Mouse (Mus musculus): ENCODE results near the gene Nos1ap.

Nos1ap gene

DNA sequence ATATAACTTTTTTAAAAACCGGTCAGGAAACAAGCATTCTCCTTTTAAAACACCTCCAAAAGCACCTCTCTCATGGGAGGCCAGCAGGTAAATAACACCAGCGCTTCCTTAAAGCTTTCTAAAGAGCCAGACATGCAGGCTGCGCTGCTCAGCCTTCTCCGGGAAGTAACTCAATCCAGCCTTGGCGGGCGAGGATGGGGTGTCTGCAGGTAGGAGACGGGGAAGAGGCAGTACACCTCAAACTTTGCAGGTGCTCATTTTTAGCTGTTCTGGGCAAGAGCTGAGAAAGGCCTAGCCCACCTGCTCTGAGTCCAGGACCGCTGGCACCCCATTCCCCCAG, 812 bp downstream of the Nos1ap start:
- DNase-seq (ENCODE audit: low spot score in 2 of 2): peak in 1 of 2 experiments; percentile 19

DNA sequence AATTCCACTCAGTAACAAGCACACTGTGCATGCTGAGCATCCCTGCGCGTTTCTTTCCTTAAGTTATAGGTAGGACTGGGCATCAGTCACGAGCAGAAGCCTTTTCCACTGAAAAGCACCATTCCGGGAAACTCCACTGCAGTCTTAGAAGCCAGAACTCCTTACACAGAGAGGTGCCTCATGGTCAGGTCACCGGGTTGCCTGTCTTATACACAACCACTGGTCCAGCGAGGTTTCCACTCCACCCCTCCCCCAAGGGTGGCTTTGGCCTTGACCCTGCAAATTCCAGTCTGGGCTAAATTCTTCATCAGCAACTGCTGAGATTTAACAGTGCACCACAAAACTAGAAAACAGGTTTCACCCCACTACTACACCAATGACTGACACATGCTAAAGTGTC, 1.3 kb downstream of the Nos1ap start:
- DNase-seq (ENCODE audit: low spot score in 2 of 2): no peak

DNA sequence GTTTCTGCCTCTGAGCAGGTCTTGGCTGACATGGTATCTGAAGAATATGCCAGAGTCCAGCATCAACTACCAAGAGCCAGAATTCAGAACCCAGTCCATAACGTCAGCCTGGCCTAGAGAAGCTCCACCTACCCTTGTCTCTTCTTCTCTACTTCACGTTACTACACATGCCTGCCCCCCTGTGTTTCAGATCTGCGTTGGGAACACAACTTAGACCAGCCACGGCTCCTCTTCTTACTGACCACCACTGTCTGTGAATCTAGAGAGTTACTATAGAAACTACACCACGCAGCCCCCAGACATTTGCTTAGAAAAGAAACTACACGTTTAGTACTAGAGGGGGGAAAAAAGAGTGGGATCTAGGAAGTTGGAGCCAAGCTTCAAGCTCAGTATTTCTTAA, 2.9 kb downstream of the Nos1ap start:
- DNase-seq (ENCODE audit: low spot score in 2 of 2): no peak

DNA sequence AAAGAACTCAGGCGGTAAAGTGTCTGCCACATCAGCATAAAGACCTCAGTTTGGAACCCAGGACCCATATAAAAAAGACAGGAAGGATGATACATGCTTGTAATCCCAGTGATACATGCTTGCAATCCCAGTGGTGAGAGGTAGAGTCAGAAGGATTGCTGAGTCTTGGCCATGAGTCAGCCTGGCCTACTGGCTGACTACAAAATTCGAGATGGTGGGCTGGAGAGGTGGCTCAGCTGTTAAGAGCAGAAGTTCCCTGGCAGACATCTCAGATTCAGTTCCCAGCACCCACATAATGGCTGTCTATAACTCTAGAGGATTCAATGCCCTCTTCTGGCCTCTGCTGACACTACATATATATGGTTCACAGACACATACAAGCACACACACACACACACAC, 5.7 kb downstream of the Nos1ap start:
- DNase-seq (ENCODE audit: low spot score in 2 of 2): no peak

DNA sequence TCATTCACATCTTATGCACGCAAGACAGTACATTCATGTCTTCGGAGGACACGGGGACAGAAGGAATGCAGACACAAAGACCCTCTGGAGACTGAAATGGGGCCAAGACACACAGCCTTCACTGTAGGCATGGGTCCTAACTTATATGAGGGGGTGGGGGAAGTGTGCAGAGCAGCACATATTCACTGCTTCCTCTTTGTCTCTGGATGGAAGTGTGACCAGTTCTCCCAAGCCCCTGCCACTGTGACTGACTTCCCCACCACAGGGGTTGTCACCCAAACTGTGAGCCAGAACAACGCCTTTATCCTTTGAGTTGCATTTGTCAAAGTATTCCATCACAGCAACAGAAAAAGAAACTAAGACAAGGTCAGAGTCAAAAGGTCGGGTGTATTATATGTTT, 7.3 kb downstream of the Nos1ap start:
- no peak for DNase-seq (ENCODE audit: low spot score in 2 of 2)

DNA sequence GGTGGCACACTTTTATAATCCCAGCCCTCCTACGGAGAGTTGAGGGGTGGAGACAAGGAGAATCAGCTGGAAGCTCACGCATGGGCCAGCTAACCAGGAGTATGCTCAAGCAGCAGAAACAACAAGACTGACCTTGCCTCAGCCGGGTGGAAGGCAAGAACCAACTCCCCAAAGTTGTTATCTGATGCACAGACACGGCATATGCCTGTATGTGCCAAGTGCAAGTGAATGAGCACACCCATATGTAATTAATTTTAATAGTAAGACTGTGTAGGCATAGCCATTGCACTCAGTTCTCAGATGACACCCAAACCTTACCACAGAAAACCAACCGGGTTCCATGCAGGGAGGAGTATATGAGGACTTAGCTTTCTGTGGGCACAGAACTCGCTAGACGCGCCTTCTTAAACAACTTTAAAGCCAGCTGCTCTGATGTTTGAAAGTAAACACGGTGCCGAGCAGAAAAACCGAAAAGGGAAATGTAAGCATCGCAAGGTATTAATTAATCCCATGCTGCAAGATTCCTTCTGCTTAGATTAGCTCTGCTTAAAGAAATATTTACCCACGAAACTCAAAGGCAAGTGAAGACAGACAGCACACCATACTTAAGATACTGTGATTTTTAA, 9.1 kb downstream of the Nos1ap start:
- DNase-seq (ENCODE audit: low spot score in 2 of 2): no peak

DNA sequence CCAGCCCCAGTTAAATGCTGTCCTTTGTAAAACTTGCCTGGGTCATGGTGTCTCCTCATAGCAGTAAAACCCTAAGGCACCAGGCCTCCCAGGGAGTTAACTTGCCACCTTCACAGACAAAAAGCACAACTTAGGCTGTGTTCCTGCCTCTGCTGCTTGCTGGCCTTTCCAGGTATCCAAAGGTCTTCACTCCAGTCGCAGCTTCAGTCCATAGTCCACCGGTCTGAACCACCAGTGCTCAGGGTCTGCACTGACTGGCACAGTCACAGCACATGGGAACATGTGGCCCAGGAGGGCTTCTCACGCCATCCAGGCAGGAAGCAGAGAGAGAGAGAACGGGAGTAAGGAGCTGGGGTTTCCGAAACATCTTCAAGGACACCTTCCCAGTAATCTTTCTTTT, 10.2 kb downstream of the Nos1ap start:
- DNase-seq (ENCODE audit: low spot score in 2 of 2): no peak

DNA sequence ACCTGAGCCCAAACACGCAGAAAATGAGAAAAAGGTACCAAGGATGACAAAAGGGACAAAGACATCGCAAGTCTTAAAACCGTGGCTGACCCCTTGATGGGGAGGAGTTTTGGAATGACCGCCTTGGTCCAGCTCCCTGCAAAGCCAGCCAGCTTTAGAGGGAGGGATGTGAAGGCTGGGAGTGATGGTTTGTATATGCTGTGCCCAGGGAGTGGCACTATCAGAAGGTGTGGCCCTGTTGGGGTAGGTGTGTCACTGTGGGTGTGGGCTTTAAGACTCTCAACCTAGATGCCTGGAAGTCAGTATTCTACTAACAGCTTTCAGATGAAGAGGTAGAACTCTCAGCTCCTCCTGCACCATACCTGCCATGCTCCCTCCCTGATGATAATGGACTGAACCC, 10.6 kb downstream of the Nos1ap start:
- DNase-seq (ENCODE audit: low spot score in 2 of 2): no peak

DNA sequence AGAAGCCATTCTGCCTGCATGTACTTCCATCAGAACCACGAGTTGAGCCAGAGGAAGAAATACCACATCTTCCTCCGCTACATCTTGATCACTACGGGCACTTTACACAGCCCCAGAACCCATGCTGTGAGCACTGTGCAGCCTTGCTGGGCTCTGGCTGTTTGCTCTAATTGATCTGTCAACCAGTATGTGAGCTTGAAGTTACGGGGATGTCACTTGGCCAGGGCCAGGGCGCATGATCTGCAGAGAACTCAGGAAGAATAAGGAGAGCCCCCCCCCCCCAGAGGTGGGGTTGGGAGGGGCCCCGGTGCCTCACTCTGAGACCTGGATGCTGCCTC, 13.0 kb downstream of the Nos1ap start:
- DNase-seq (ENCODE audit: low spot score in 2 of 2): no peak

DNA sequence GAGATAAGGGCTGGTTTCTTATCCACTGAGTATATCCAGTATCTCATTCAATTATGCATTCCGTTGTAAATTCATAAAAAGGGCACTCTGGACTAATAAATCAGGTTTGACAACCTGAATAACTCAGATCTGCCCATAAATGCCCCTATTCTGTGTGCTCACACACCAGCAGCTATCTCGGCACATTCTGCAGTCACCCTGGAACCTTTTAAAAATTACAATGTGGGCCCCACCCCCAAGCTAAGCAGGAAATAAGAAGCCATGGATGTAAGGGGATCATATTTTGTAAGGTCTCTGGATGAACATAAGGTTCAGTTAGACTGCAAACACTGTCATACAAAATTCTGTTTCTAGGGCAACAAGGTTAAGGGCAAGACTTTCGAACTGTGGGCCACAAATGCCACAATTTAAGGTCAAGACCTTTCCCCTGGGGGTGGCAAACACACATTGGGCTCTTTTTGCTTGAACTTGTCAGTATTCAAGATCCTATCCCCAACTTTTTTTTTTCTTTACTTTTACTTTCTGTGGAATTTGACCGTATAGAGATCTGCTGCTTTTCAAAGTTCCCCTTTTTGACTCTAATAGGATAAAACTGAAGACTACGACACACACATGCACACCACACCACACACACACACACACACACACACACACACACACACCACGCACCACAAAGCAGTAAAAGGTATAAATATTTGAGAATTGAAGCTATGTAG, 13.5 kb downstream of the Nos1ap start:
- no peak for DNase-seq (ENCODE audit: low spot score in 2 of 2)

DNA sequence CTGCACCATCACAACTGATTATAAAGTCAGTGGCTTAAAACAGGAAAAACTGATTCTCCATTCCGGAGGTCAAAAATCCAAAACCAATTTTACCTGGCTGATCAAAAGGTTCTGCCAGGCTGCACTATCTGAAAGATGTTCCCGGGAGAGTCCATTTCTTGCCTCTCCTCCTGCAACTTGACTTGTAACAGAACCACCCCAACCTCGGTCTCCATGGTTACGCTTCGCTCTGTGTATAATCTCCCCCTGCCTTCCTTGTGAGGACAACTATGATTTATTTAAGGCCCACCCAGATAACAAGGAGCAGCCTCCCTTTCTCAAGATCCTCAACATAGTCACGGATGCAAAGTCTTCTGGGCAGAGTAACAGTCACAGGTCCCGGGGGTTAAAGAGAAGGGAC, 16.5 kb downstream of the Nos1ap start:
- DNase-seq (ENCODE audit: low spot score in 2 of 2): no peak

DNA sequence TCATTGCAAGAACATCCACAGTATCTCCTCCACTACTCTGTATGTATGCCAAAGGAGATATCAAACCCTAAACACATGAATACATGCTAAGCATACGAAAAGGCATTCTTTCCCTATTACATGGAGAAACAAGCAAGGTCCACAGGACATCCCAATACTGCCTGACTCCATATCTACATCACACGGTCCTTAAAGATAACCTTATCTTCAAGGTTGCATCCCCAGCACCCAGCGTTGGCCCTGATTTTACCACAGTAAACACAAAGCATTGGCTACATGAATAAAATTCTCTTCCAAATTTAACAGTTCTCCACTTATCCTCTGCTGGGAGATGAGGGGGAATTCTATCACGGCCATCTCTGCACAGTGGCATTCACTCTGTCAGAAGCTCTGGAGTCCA, 22.7 kb downstream of the Nos1ap start:
- no peak for DNase-seq (ENCODE audit: low spot score in 2 of 2)

DNA sequence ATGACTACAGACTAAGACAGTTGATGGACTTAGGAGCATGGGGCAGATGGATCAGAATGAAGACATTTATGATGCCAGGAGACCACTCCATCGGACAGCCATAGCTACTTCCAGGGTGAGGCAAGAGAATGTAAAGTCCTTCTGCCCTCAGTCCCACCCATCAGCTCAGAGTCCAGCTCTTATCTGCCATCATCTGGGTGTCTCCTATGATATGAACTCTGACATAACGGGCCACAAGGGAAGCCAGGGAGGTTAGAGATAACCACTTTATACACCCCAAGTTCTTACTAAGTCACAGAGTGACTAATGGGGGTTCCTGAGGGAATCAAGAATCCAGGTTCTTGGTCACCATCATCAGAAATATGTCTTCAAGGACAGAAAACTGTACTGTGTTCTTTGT, 23.1 kb downstream of the Nos1ap start:
- no peak for DNase-seq (ENCODE audit: low spot score in 2 of 2)

DNA sequence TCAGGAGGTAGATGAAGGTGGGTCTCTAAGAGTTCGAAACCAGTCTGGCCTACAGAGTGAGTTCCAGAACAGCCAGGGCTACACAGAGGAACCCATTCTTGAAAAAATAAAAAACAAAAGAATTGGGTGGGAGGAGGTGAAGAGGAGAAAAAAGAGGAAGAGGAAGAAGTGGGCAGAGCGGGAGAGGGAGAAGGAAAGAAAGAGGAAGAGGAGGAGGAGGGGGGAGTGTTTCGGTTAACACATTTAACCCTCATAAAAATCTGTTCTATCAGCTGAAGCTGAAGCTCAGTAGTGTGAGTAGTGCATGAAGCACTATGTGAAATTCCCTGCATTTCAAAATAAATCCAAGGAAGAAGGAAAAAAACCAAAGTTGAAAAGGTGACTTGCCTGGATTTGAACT, 24.7 kb downstream of the Nos1ap start:
- no peak for DNase-seq (ENCODE audit: low spot score in 2 of 2)

DNA sequence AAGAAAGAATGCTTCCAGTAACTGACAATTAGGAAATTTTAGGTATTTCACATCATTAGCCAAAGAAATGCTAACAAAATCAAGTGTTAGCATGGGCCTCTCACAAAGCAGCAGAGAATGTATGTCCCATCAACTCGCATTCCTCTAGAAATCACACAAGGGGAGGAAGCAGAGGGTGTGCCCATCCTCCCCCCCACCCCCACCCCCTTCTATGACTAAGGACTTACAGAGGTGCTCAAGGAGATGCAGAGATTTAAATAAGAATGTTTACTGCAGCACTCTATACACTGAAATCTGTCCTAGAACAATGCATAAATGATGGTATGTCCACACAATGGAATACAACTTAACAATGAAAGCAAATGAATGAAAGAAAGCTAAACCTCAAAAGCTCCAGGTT, 27.2 kb downstream of the Nos1ap start:
- DNase-seq (ENCODE audit: low spot score in 2 of 2): no peak

DNA sequence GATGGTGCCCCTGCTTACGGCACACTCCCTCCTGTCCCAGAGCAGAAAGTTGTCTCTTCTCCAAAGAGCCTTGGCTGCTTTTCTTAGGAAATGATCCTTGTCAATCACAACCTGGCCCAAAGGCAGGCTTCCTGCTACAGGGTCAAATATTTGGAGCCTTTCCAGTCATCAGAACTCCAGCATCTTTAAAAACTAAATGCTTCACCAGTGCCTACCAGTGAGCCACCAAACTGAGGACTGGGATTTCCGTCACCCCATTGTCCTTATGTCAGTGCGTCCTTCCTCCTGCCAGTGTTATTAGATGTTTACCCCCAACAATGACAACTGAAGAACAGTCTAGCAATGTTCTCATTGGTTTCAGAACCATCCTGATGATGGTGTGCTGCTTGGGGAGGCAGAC, 28.9 kb downstream of the Nos1ap start:
- no peak for DNase-seq (ENCODE audit: low spot score in 2 of 2)

DNA sequence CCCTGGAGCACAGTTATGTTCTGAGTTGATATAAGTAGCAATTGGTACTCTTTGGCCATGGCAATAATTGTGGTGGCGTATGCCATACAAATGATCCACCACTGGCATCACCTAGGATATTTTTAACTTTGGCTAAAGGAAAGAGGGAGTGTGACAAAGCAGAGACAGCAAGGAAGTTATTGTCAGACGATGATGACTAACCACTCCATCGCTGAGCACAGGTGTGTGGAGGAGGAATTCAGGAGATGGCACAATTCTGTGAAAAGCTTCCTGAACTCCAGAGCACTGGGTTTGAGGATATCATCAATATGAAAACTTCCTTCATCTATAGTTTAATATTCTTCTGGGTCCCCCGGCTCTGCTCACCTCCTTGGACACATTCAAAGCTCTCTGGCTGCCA, 31.7 kb downstream of the Nos1ap start:
- no peak for DNase-seq (ENCODE audit: low spot score in 2 of 2)

DNA sequence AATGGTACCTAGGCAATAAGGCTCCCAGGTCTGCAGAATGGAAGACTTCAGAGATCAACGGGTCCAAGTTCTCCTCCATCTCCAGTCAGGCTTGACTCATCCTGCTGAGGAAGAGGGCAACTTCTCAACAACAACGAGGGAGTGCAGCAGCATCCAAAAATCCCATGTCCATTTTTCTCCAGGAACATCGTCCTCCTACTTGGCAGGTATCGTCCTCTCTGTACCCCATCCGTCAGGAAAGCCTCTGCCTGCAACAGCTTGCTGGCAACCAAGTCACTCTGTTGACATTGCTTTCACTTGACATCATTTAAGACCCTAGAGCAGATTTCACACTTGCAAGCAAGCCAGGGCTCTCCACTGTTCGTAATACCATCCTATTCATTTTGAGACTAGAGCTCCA, 33.0 kb downstream of the Nos1ap start:
- DNase-seq (ENCODE audit: low spot score in 2 of 2): no peak

DNA sequence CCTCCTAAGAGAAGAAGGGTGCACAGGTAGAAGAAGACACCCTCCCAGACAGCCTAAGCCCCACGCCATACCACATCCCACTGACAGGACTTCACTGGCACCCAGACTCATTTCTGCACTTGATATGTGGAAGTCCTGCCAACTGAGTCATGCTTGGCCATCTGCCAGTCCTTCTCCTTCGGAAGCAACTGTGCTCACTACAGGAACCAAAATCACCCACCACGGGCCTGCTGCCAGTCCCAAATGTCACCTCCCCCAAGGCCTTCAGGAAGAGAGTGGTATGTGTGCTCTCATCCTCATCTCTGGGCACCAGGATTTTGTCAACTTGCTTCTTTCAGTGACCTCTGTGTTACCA, 34.7 kb downstream of the Nos1ap start:
- peak; percentile 54 to 70 for DNase-seq (ENCODE audit: low spot score in 2 of 2)

DNA sequence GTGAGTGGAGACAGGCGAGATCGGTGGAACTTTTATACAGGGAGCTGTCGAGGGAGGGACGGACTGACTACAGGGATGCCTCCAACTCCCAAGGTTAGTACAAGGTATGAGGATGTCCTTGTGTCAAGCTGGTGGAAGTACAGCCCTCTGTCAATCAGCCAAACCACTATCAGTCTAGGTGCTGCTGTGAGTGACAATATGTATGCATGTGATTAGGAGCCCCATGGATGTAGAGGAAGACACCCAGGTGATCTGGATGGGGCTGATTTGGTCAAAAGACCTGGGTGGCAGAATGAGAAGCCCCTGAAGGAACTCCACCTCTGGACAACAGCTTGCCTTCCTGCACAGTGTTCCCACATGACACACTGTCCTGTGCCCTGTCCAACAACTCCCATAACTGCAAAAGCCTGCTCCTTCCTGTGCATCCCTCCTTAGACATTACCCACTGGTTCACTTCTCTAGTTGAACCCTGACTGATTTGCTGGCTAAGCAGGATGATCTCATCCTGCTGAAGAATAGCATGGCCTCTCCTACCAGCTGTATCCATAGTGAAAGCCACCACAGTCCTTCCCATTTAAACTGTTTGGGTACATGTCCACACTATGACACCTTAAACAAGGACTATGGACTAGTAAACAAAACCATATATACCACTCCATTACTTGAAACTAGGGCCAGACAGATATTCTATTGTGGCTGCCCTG, 35.3 kb downstream of the Nos1ap start:
- DNase-seq (ENCODE audit: low spot score in 2 of 2): no peak

DNA sequence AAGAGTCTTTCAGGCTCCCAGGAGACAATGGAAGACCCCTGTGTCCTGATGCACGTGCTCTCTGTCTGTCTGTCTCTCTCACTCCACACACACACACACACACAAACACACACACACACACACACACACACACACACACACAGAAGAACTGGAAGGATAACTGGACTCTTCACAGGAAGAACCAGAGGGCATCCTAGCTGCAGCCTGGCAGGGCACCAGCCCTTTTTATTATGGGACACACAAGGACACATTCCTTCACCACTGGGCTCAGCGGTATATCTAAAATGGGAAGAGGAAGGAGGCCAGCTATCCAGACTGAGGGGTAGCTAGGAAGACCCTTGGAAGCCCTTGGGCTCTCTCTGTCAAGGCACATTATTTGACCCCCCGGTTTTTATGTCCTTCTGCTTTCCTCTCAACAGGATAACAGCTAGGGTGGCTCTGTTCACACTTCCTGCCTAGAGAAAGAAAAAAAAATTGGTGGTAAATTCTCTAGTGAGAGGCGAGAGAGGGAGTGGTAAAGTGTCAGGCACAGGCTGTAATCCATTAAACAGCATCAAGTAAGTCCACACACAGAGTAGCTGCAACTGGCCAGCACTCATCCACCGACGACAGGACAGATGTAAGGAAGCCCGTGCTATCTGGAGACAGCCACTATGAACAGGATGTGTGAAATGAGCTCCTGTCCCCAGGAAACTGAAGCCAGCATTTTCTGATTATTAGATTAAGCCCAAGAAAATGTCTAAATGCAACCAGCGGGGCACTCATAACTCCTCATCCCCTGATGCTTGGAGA, 38.8 kb downstream of the Nos1ap start:
- no peak for DNase-seq (ENCODE audit: low spot score in 2 of 2)

DNA sequence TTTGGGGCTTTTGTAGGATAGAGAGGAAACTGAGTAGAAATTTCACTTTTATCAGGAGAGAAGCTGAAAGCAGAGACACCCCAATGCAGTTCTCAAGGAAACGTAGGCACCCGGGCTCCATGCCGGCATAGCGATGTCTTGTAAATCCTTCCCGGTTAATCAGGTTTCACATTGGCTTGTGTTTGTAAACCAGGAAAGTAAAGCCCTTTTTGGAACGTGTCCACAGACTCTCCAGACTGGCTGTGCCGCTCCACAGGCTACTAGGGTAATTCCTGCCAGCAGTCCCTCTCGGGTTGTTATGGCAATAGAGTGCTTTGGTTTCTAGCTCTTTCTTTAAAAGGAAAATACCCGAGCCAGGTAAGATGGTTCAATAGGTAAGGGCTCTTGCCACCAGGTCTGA, 40.6 kb downstream of the Nos1ap start:
- DNase-seq (ENCODE audit: low spot score in 2 of 2): no peak
